In genomic region chr14:74794931-74795330, GRCm38 (mm10) we compare ENCODE assay signal across 20 mouse cellular contexts.
DNase-seq lines count a peak whose midpoint lies in the region; ATAC-seq and TF ChIP-seq lines count a peak whose summit lies in the region.
"Had no signal": no experiment of that assay in that cellular context is flagged by ENCODE, and none has a peak within 500 bp of the region (broad histone marks: within the 10 kb centered on the region; RNA-seq: fewer than 3 reads in every experiment).

No protein-coding gene starts in this region.

- no peak for TF ChIP-seq CTCF in midbrain, postnatal 0 days (IDR thresholded peaks at IDR 0.05)

- no peak overlapping the region for H3K4me3 ChIP-seq in midbrain, postnatal 0 days (ENCODE audit: low read depth, low read length)
- H3K4me3 ChIP-seq: hindbrain, embryonic 12.5 days; liver, embryonic 12.5 days had no signal

- H3K27ac ChIP-seq in midbrain, postnatal 0 days (ENCODE audit: low read depth, low read length) = no peak overlapping the region
- H3K27ac ChIP-seq: hindbrain, embryonic 12.5 days; liver, embryonic 12.5 days had no signal

- H3K4me1 ChIP-seq in midbrain, postnatal 0 days (ENCODE audit: insufficient read depth, low read length) = peaks cover 14% of the 10 kb centered on the region

- DNase-seq in heart, adult 18-20 months = peak; percentile 48 to 51
- no peak for DNase-seq in heart, postnatal 25 days (ENCODE audit: low spot score)
- peak; percentile 19 for DNase-seq in ovary, adult 18-20 months (ENCODE audit: low spot score)
- DNase-seq in ovary, postnatal 14 days (ENCODE audit: low spot score) = no peak
- DNase-seq in fibroblast of lung, adult 2 months (ENCODE audit: low read depth) = peak; percentile 62
- peak; percentile 32 to 42 for DNase-seq in heart, postnatal 14 days
- no peak for DNase-seq in layer of hippocampus, adult 8-10 months (ENCODE audit: low spot score in 2 of 2)
- no peak for DNase-seq in midbrain, postnatal 0 days (ENCODE audit: low spot score)
- DNase-seq: cerebellum, adult 8-10 months; embryo, embryonic 11 days; kidney, adult 2 months; kidney, postnatal 10 days; layer of hippocampus, postnatal 36 days; lung, embryonic 14.5 days; lung, postnatal 4 days; right cerebral cortex, postnatal 14 days; spleen, adult 18-20 months had no signal

- no peaks in the 10 kb centered on the region for H3K9me3 ChIP-seq in midbrain, postnatal 0 days (ENCODE audit: low read length)
- H3K9me3 ChIP-seq: hindbrain, embryonic 12.5 days; liver, embryonic 12.5 days had no signal

- no peaks in the 10 kb centered on the region for H3K27me3 ChIP-seq in midbrain, postnatal 0 days (ENCODE audit: insufficient read depth, low read length)
- H3K27me3 ChIP-seq: hindbrain, embryonic 12.5 days; liver, embryonic 12.5 days had no signal

- no peak overlapping the region for H3K9ac ChIP-seq in midbrain, postnatal 0 days (replicated peaks; ENCODE audit: low read length, poor library complexity, severe bottlenecking)
- H3K9ac ChIP-seq: hindbrain, embryonic 12.5 days; liver, embryonic 12.5 days; lung, embryonic 14.5 days had no signal

- intact Hi-C loops in heart, postnatal 25 days (cut with DNase I) = loop anchor here (5.0 kb wide), 1 partner anchor 42 kb away; no protein-coding TSS in a partner anchor
- intact Hi-C loops in heart, postnatal 14 days (cut with DNase I) = loop anchor here (5.0 kb wide), 1 partner anchor 152 kb away; the partner anchor contains the start of gene Lrch1

- no peak overlapping the region for H3K4me2 ChIP-seq in midbrain, postnatal 0 days (ENCODE audit: low read depth, low read length, poor library complexity, severe bottlenecking)
- H3K4me2 ChIP-seq: hindbrain, embryonic 12.5 days; liver, embryonic 12.5 days; lung, embryonic 14.5 days had no signal

- ATAC-seq in midbrain, postnatal 0 days (ENCODE audit: low FRiP score) = no peak
- ATAC-seq: inflammation-experienced regulatory T-cells, adult 6 months; liver, embryonic 12.5 days had no signal

- WGBS in midbrain, postnatal 0 days = 78% methylated on average over 12 of the region's 12 CpGs

- H3K36me3 ChIP-seq in midbrain, postnatal 0 days (ENCODE audit: insufficient read depth, low read length) = peaks cover 12% of the 10 kb centered on the region; the same call in 1 of the 2 replicates
- H3K36me3 ChIP-seq: hindbrain, embryonic 12.5 days had no signal

Comparison
In these comparisons a context has a peak if more than half of its experiments do, and no peak if none do; other contexts are left out.
1. DNase-seq: peak in heart, adult 18-20 months (2 of 2), ovary, adult 18-20 months (single experiment), fibroblast of lung, adult 2 months (single experiment) and heart, postnatal 14 days (2 of 2); none in heart, postnatal 25 days (single experiment), ovary, postnatal 14 days (single experiment), layer of hippocampus, adult 8-10 months (0 of 2) and midbrain, postnatal 0 days (single experiment).